8 mouse cellular contexts compared by ENCODE assay signal in genomic region chr12:15731261-15731660, GRCm38 (mm10).
DNase-seq lines count a peak whose midpoint lies in the region.

No protein-coding gene starts in this region.

- DNase-seq in kidney, adult 9 months = peak; percentile 51
- no peak for DNase-seq in kidney, adult 18-20 months
- DNase-seq in brain, embryonic 18.5 days (ENCODE audit: low read depth, low spot score) = peak; percentile 8
- peak; percentile 57 for DNase-seq in embryo, embryonic 10.5 days (ENCODE audit: low spot score)
- DNase-seq in kidney, postnatal 14 days = peak; percentile 37
- DNase-seq in urinary bladder, postnatal 14 days (ENCODE audit: low spot score) = no peak
- no peak for DNase-seq in yolk sac, embryonic 10.5 days (ENCODE audit: low spot score)
- no peak for DNase-seq in ovary, postnatal 14 days (ENCODE audit: low spot score)

Comparison
In these comparisons a context has a peak if more than half of its experiments do, and no peak if none do; other contexts are left out.
1. DNase-seq: peak in kidney, adult 9 months (single experiment), brain, embryonic 18.5 days (single experiment), embryo, embryonic 10.5 days (single experiment) and kidney, postnatal 14 days (single experiment); none in kidney, adult 18-20 months (single experiment), urinary bladder, postnatal 14 days (single experiment), yolk sac, embryonic 10.5 days (single experiment) and ovary, postnatal 14 days (single experiment).